Mouse (Mus musculus): ENCODE measurements at regions not wholly inside any gene's neighbourhood (a gene's known extent, or its start where the extent isn't known, plus 50 kb on each side); places are given as distances from the start of the nearest gene placed in this dataset.

GRCm38 (mm10) chr3:136611682-136612081, 58.2 kb upstream of the Ppp3ca start:
- Histone ChIP-seq H3K4me3 (ENCODE audit: insufficient read depth, low read depth, low read length) (no peak overlapping the region), H3K27ac (replicated peaks; ENCODE audit: low read depth, low read length) (no peak overlapping the region), H3K4me1 (ENCODE audit: control insufficient read depth, insufficient read depth, insufficient read length, low read length) (no peaks in the 10 kb centered on the region)

- H3K27ac ChIP-seq (replicated peaks; ENCODE audit: low read depth, low read length), result 0 out of 2 replicates have a peak overlapping the region, but pooled peaks have one; percentile 38
- no peak overlapping the region for H3K4me3 ChIP-seq (ENCODE audit: insufficient read depth, low read depth, low read length)
- H3K4me1 ChIP-seq (ENCODE audit: control insufficient read depth, insufficient read depth, insufficient read length, low read length), result no peaks in the 10 kb centered on the region
Measured at GRCm38 (mm10) chr3:136610556-136610924, 59.4 kb upstream of the Ppp3ca start.

DNA sequence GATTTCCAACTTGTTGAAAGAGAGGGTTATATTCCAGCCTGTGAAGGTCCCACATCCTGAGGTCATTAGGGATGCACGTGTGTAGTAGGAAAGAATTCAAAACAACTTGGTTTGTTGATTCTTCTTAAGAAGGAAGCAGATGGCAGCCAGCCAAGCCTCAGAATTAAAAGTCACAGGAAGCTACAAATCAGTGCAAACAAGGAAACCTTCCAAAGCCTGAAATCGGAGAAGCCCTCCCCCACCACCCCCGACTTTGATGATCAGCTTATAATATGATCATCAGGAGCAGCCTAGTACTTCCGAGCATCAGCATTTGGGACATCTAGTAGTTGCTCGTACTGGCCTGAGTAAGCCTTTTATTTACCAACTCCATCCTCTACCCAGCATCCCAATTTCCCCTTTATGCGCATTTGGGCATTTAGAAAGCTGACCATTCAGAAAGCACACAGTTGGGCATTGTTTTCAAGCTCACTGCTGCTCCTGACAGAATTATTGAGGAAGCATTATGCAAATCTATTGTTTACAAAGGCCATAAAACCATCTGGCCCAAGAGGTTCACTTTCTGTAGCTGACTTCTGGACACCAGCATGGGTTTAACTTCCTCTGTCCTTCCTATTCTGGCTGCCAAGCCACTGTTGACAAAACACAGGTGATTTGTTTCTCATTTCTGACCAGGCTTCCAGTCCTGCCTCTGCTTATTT, 59.9 kb upstream of the Ppp3ca start:
- Histone ChIP-seq H3K4me3 (ENCODE audit: insufficient read depth, low read depth, low read length) (peak overlapping the region; percentile 26; the same call in 1 of the 2 replicates), H3K27ac (replicated peaks; ENCODE audit: low read depth, low read length) (peak overlapping the region; percentile 69)

GRCm38 (mm10) chr3:136601706-136602105, 68.2 kb upstream of the Ppp3ca start:
- H3K27ac ChIP-seq (replicated peaks; ENCODE audit: low read depth, low read length), result no peak overlapping the region
- no peak overlapping the region for H3K4me3 ChIP-seq (ENCODE audit: insufficient read depth, low read depth, low read length)
- no peaks in the 10 kb centered on the region for H3K4me1 ChIP-seq (ENCODE audit: control insufficient read depth, insufficient read depth, insufficient read length, low read length)

More for the DNA sequence above, 59.9 kb upstream of the Ppp3ca start:
- H3K4me1 ChIP-seq (ENCODE audit: control insufficient read depth, insufficient read depth, insufficient read length, low read length), result no peaks in the 10 kb centered on the region

GRCm38 (mm10) chr3:136583937-136584336, 86.0 kb upstream of the Ppp3ca start:
- H3K4me3 ChIP-seq (ENCODE audit: insufficient read depth, low read depth, low read length), result no peak overlapping the region
- H3K4me1 ChIP-seq (ENCODE audit: control insufficient read depth, insufficient read depth, insufficient read length, low read length), result no peaks in the 10 kb centered on the region
- no peak overlapping the region for H3K27ac ChIP-seq (replicated peaks; ENCODE audit: low read depth, low read length)

DNA sequence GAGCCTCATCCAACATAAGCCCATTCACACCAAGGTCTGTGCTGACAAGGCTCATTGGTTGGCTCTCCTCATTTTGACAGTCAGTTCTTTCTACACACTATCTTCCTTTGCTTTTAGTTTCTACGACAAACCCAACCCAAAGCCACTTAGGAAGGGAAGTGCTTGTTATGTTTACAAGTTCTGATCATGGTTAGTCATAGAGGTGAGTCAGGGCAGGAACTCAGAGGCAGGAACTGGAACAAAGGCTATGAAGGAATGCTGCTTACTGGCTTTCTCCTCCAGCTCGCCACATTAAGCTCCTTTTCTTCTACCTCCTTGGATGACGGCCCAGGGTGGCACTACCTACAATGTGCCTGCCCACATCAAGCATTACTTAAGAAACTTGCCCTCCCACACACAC, 91.9 kb upstream of the Ppp3ca start:
- Histone ChIP-seq H3K27ac (replicated peaks; ENCODE audit: low read depth, low read length) (no peak overlapping the region), H3K4me1 (ENCODE audit: control insufficient read depth, insufficient read depth, insufficient read length, low read length) (no peaks in the 10 kb centered on the region), H3K4me3 (ENCODE audit: insufficient read depth, low read depth, low read length) (no peak overlapping the region)

DNA sequence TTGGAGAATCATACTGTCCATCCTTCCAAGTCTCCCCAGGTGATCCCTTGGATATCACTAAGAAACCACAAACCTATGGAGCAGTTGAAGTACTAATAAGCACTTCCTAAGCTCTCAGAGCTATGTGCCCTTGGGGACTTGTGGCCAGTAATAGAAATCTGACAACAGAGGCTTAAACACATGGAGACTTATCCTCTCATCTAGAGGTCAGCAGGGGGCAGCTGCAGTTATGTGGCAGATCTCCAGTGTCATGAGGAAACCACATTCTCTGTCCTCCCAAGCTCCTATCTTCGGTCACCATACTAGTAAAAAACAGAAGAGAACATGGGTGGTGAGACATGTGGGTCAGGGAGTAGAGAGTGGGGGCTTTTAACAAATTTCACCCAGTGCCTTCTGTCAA, 99.4 kb upstream of the Ppp3ca start:
- no peak overlapping the region for H3K27ac ChIP-seq (replicated peaks; ENCODE audit: low read depth, low read length)
- H3K4me1 ChIP-seq (ENCODE audit: control insufficient read depth, insufficient read depth, insufficient read length, low read length), result no peaks in the 10 kb centered on the region
- H3K4me3 ChIP-seq (ENCODE audit: insufficient read depth, low read depth, low read length), result no peak overlapping the region

GRCm38 (mm10) chr3:136556488-136556887, 113.4 kb upstream of the Ppp3ca start:
- Histone ChIP-seq H3K4me1 (ENCODE audit: control insufficient read depth, insufficient read depth, insufficient read length, low read length) (no peaks in the 10 kb centered on the region), H3K27ac (replicated peaks; ENCODE audit: low read depth, low read length) (no peak overlapping the region), H3K4me3 (ENCODE audit: insufficient read depth, low read depth, low read length) (no peak overlapping the region)

DNA sequence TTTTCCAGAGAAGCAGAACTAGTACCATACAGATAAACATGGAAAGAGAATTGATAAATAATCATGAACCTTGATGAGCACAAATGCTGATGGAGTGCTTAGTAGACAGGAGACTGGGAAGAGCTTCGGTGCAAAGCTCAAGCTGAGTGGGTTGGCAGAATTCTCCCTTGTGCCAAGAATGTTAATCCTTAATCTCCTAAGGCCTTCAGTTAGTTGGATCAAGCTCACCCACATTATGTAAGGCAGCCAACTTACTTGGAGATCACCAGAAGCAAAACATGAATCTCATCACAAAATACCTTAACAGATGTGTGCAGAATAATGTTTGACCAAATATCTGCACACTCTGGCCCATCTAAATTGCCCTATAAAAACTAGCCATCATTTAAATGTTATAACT, 120.5 kb upstream of the Ppp3ca start:
- H3K4me1 ChIP-seq (ENCODE audit: control insufficient read depth, insufficient read depth, insufficient read length, low read length), result no peaks in the 10 kb centered on the region
- H3K4me3 ChIP-seq (ENCODE audit: insufficient read depth, low read depth, low read length), result no peak overlapping the region
- no peak overlapping the region for H3K27ac ChIP-seq (replicated peaks; ENCODE audit: low read depth, low read length)

DNA sequence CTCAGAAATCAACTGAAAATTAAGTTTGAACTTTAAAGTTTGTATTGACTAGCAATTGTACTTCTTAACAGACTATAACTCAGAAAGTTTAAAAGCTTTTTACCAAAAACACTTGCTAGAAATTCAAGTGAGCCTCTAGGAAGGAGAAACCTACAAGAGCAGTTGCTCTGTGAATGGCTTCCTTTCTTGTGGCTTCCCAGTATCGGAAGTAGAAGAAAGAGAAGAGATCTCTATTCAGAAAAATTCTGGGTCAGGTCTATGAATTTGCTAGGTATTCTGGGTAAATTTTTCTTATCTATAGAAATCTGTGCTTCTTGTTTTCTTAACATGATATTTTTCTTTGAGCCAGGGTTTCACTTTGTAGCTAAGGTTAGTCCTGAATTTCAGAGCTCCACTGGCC, 138.3 kb upstream of the Ppp3ca start:
- no peak overlapping the region for H3K4me3 ChIP-seq (ENCODE audit: insufficient read depth, low read depth, low read length)
- no peaks in the 10 kb centered on the region for H3K4me1 ChIP-seq (ENCODE audit: control insufficient read depth, insufficient read depth, insufficient read length, low read length)
- no peak overlapping the region for H3K27ac ChIP-seq (replicated peaks; ENCODE audit: low read depth, low read length)

GRCm38 (mm10) chr3:136508575-136508974, 161.3 kb upstream of the Ppp3ca start:
- Histone ChIP-seq H3K4me1 (ENCODE audit: control insufficient read depth, insufficient read depth, insufficient read length, low read length) (no peaks in the 10 kb centered on the region), H3K27ac (replicated peaks; ENCODE audit: low read depth, low read length) (no peak overlapping the region), H3K4me3 (ENCODE audit: insufficient read depth, low read depth, low read length) (no peak overlapping the region)

DNA sequence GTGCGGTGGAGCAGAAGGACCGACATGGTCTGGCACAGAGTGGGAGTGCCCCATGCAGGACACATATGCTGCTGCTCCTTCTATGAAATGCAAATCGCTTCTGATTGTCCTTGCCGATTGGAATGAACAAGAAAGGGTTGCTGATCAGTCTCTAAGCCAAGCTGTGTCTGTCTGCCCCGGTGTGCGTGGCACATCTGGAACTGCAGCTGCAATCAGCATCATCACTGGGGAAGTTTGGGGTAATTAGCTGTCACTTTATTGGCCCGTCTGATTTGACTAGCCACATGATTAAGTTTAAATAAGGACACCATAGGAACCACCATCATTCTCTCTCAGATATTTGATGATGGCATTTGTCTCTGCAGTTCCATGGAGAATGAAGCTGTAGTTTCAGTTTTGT, 162.9 kb upstream of the Ppp3ca start:
- H3K27ac ChIP-seq (replicated peaks; ENCODE audit: low read depth, low read length), result no peak overlapping the region
- no peak overlapping the region for H3K4me3 ChIP-seq (ENCODE audit: insufficient read depth, low read depth, low read length)
- no peaks in the 10 kb centered on the region for H3K4me1 ChIP-seq (ENCODE audit: control insufficient read depth, insufficient read depth, insufficient read length, low read length)

- Histone ChIP-seq H3K4me1 (ENCODE audit: control insufficient read depth, insufficient read depth, insufficient read length, low read length) (no peaks in the 10 kb centered on the region), H3K27ac (replicated peaks; ENCODE audit: low read depth, low read length) (no peak overlapping the region), H3K4me3 (ENCODE audit: insufficient read depth, low read depth, low read length) (no peak overlapping the region)
Measured at GRCm38 (mm10) chr3:136494831-136495230, 169.0 kb upstream of the Bank1 start.

- Histone ChIP-seq H3K4me3 (ENCODE audit: insufficient read depth, low read depth, low read length) (no peak overlapping the region), H3K4me1 (ENCODE audit: control insufficient read depth, insufficient read depth, insufficient read length, low read length) (no peaks in the 10 kb centered on the region), H3K27ac (replicated peaks; ENCODE audit: low read depth, low read length) (no peak overlapping the region)
Measured at GRCm38 (mm10) chr3:136491683-136492082, 165.8 kb upstream of the Bank1 start.

- no peaks in the 10 kb centered on the region for H3K4me1 ChIP-seq (ENCODE audit: control insufficient read depth, insufficient read depth, insufficient read length, low read length)
- H3K4me3 ChIP-seq (ENCODE audit: insufficient read depth, low read depth, low read length), result no peak overlapping the region
- H3K27ac ChIP-seq (replicated peaks; ENCODE audit: low read depth, low read length), result no peak overlapping the region
Measured at GRCm38 (mm10) chr3:136471693-136472092, 145.8 kb upstream of the Bank1 start.

DNA sequence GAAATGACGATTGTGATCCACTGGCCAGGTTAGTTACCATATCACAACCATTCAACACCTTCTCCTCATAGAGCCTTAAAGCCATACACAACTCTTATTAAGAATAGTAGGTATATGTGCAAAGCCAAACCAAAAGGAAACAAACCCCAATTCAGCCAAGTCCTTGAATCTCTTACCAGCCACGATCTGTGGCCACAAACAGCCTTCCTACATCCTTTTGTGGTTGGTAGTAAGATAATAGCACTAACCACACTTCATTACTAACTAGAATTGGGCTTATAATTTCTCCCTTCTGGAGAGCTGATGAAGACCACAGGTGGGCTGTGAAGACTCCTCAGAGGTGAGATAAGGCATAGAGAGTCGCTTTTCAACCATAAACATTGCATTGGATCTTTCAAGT, 136.9 kb upstream of the Bank1 start:
- H3K27ac ChIP-seq (replicated peaks; ENCODE audit: low read depth, low read length), result no peak overlapping the region
- H3K4me1 ChIP-seq (ENCODE audit: control insufficient read depth, insufficient read depth, insufficient read length, low read length), result no peaks in the 10 kb centered on the region
- H3K4me3 ChIP-seq (ENCODE audit: insufficient read depth, low read depth, low read length), result no peak overlapping the region

All from brown adipose tissue, adult 24 weeks (tissue).